19 mouse cellular contexts compared by ENCODE assay signal in genomic region chr5:113301841-113302240, GRCm38 (mm10). TPM values are rescaled to one million over a fixed set of nuclear protein-coding genes. Genes with fewer than 3 reads are reported as not detected.
DNase-seq lines count a peak whose midpoint lies in the region; ATAC-seq and TF ChIP-seq lines count a peak whose summit lies in the region.
"Had no signal": no experiment of that assay in that cellular context is flagged by ENCODE, and none has a peak within 500 bp of the region (broad histone marks: within the 10 kb centered on the region; RNA-seq: fewer than 3 reads in every experiment).

No protein-coding gene starts in this region.

- WGBS in kidney, embryonic 16.5 days = 27% methylated on average over 13 of the region's 13 CpGs
- WGBS in embryonic facial prominence, embryonic 10.5 days = 12% methylated on average over 13 of the region's 13 CpGs

- no peaks in the 10 kb centered on the region for H3K9me3 ChIP-seq in kidney, embryonic 16.5 days (ENCODE audit: low read length)
- H3K9me3 ChIP-seq in ES-E14 (ENCODE audit: control insufficient read depth, insufficient read depth, low read depth, low read length) = no peaks in the 10 kb centered on the region
- H3K9me3 ChIP-seq in embryonic facial prominence, embryonic 10.5 days = no peaks in the 10 kb centered on the region

- H3K36me3 ChIP-seq in kidney, embryonic 16.5 days (ENCODE audit: insufficient read depth, low read length) = no peaks in the 10 kb centered on the region
- no peaks in the 10 kb centered on the region for H3K36me3 ChIP-seq in ES-E14 (ENCODE audit: control insufficient read depth, insufficient read depth, low read length, poor library complexity, severe bottlenecking)
- H3K36me3 ChIP-seq in embryonic facial prominence, embryonic 10.5 days (replicated peaks) = no peaks in the 10 kb centered on the region

- ATAC-seq in kidney, embryonic 16.5 days (ENCODE audit: low FRiP score, low TSS enrichment) = no peak
- ATAC-seq: forebrain, embryonic 16.5 days had no signal

- no peak overlapping the region for H3K27ac ChIP-seq in kidney, embryonic 16.5 days (ENCODE audit: low read length)
- H3K27ac ChIP-seq in ES-E14 (ENCODE audit: insufficient read depth, low read depth, low read length, poor library complexity, severe bottlenecking) = no peak overlapping the region
- H3K27ac ChIP-seq in embryonic facial prominence, embryonic 10.5 days (replicated peaks) = 0 out of 2 replicates have a peak overlapping the region, but pooled peaks have one; percentile 15
- H3K27ac ChIP-seq: gastrocnemius, adult 2 months had no signal

- peak; percentile 73 for DNase-seq in cerebellum, adult 9-11 months
- no peak for DNase-seq in cerebellum, adult 11 months
- DNase-seq in kidney, postnatal 10 days = peak; percentile 17
- DNase-seq in ES-E14 (ENCODE audit: low read depth, low spot score) = peak; percentile 72
- DNase-seq in embryonic facial prominence, embryonic 10.5 days (ENCODE audit: low spot score) = peak; percentile 37
- DNase-seq in frontal cortex, adult 2 months (ENCODE audit: extremely low spot score in 1 of 2, low spot score in 1 of 2) = no peak
- DNase-seq: gastrocnemius, adult 2 months; heart, adult 18-20 months; kidney, postnatal 25 days; left cerebral cortex, postnatal 4 days; lung, embryonic 14.5 days; midbrain, embryonic 14.5 days had no signal

- no peak overlapping the region for H3K4me2 ChIP-seq in kidney, embryonic 16.5 days (replicated peaks; ENCODE audit: low read depth, low read length)
- H3K4me2 ChIP-seq: liver, embryonic 11.5 days; lung, embryonic 14.5 days had no signal

- H3K27me3 ChIP-seq in kidney, embryonic 16.5 days (ENCODE audit: insufficient read depth, low read length) = no peaks in the 10 kb centered on the region
- H3K27me3 ChIP-seq in embryonic facial prominence, embryonic 10.5 days (replicated peaks; ENCODE audit: low read depth, poor library complexity, severe bottlenecking) = peaks cover 46% of the 10 kb centered on the region

- in situ Hi-C loops in ES-E14 (cut with MboI; ENCODE audit: low sequenced_read_pairs in 2 of 2, unreplicated experiment in 2 of 2) = no loop called here

- H3K4me3 ChIP-seq in kidney, embryonic 16.5 days (ENCODE audit: low read length) = no peak overlapping the region
- peak overlapping the region; percentile 58 to 68 for H3K4me3 ChIP-seq in ES-E14 (ENCODE audit: insufficient read depth in 1 of 2, low read depth in 1 of 2, low read length in 2 of 2, poor library complexity in 1 of 2, severe bottlenecking in 1 of 2)
- H3K4me3 ChIP-seq in embryonic facial prominence, embryonic 10.5 days = no peak overlapping the region
- H3K4me3 ChIP-seq: gastrocnemius, adult 2 months had no signal

- H3K4me1 ChIP-seq in kidney, embryonic 16.5 days (ENCODE audit: insufficient read depth, low read length) = peaks cover 16% of the 10 kb centered on the region
- peaks cover 2 to 9% of the 10 kb centered on the region in 2 experiments; a peak in 3 of 4 replicates for H3K4me1 ChIP-seq in ES-E14 (ENCODE audit: control insufficient read depth in 2 of 2, insufficient read depth in 2 of 2, low read length in 2 of 2, poor library complexity in 1 of 2)
- peaks cover 35% of the 10 kb centered on the region for H3K4me1 ChIP-seq in embryonic facial prominence, embryonic 10.5 days

- no peak overlapping the region for H3K9ac ChIP-seq in kidney, embryonic 16.5 days (replicated peaks; ENCODE audit: low read length)
- H3K9ac ChIP-seq in ES-E14 (ENCODE audit: insufficient read depth, low read depth, low read length, poor library complexity, severe bottlenecking) = peak overlapping the region; percentile 53
- H3K9ac ChIP-seq: lung, embryonic 14.5 days had no signal

TF ChIP-seq in ES-E14, 5 proteins besides CTCF, POLR2A, EP300 and RAD21:
- TF ChIP-seq CHD2 (IDR thresholded peaks at IDR 0.05; ENCODE audit: low read depth, low read length) (no peak), ZC3H11A (IDR thresholded peaks at IDR 0.05; ENCODE audit: borderline replicate concordance, low read depth, low read length) (no peak), HCFC1 (IDR thresholded peaks at IDR 0.05; ENCODE audit: borderline replicate concordance, insufficient read depth, low read length) (no peak), ZNF384 (IDR thresholded peaks at IDR 0.05; ENCODE audit: low read depth, low read length) (no peak), MAFK (IDR thresholded peaks at IDR 0.05; ENCODE audit: insufficient read depth, low read depth, low read length) (no peak)

RNA-seq across cellular contexts. Expression of gene Sgsm1, which starts 8.7 kb away (rescaled TPM):
- polyA plus RNA-seq in kidney, embryonic 16.5 days (2015; fragmentation: Nextera tagmentation; extraction: Ambion mirVana) = 6.1 and 8.1 TPM in 2 replicates
- 7.1 and 11.6 TPM in 2 replicates for total RNA-seq in ES-E14 (2012; rRNA removed)
- 15.1 and 18.0 TPM in 2 replicates for polyA plus RNA-seq in embryonic facial prominence, embryonic 10.5 days (2016; fragmentation: Nextera tagmentation; extraction: Ambion mirVana)
- 66.4 and 69.8 TPM in 2 replicates for polyA plus RNA-seq in frontal cortex, adult 2 months (2012; rRNA removed)

RNA-seq across cellular contexts. Expression of gene Aym1, which starts 55.3 kb away (rescaled TPM):
- not detected in 2 replicates for polyA plus RNA-seq in kidney, embryonic 16.5 days (2015; fragmentation: Nextera tagmentation; extraction: Ambion mirVana)
- total RNA-seq in ES-E14 (2012; rRNA removed) = 1.3 TPM in 1 of 2 replicates, not detected in the other
- not detected in 2 replicates for polyA plus RNA-seq in embryonic facial prominence, embryonic 10.5 days (2016; fragmentation: Nextera tagmentation; extraction: Ambion mirVana)
- polyA plus RNA-seq in frontal cortex, adult 2 months (2012; rRNA removed) = not detected in 2 replicates
- total RNA-seq: gastrocnemius, adult 2 months; heart, adult 18-20 months; layer of hippocampus, postnatal 25 days; left cerebral cortex, postnatal 4 days; megakaryocyte progenitor cell, adult 5-6 weeks had no signal
- polyA plus RNA-seq: C2C12; forebrain, embryonic 16.5 days; heart, postnatal 0 days; liver, embryonic 11.5 days; lung, embryonic 14.5 days; midbrain, embryonic 14.5 days had no signal

Comparison
In these comparisons a context has a peak if more than half of its experiments do, and no peak if none do; other contexts are left out.
1. DNase-seq: peak in cerebellum, adult 9-11 months (single experiment), kidney, postnatal 10 days (single experiment), ES-E14 (single experiment) and embryonic facial prominence, embryonic 10.5 days (single experiment); none in cerebellum, adult 11 months (single experiment) and frontal cortex, adult 2 months (0 of 2).
2. H3K4me3 ChIP-seq: peak in ES-E14 (2 of 2); none in kidney, embryonic 16.5 days (single experiment) and embryonic facial prominence, embryonic 10.5 days (single experiment).